22 mouse cellular contexts compared by ENCODE assay signal in the genomic region with DNA sequence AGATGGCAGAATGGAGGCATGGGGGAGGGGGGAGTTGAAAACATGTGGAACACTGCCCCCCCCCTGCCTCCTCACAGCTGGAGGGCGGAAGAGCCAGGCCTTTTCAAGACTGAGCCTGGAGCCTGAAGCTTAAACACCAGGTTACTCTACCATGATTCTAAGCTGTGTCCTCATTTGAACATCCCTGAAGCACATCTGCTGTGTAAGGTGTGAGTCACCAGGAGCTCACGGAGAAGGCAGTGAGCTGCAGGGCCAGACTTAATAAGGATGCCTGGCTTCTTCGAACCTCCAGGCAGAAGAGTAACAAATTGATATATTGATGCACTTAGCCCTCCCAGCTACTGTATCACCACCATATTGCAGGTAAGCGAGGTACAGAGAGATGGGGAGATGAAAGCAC.
DNase-seq lines count a peak whose midpoint lies in the region; ATAC-seq and TF ChIP-seq lines count a peak whose summit lies in the region.
"Had no signal": no experiment of that assay in that cellular context is flagged by ENCODE, and none has a peak within 500 bp of the region (broad histone marks: within the 10 kb centered on the region; RNA-seq: fewer than 3 reads in every experiment).

No protein-coding gene starts in this region.

- WGBS in hindbrain, embryonic 13.5 days: 59% methylated on average over 4 of the region's 4 CpGs
- WGBS in hindbrain, postnatal 0 days: 81% methylated on average over 4 of the region's 4 CpGs
- WGBS in midbrain, embryonic 15.5 days: 73% methylated on average over 4 of the region's 4 CpGs
- 88% methylated on average over 4 of the region's 4 CpGs for WGBS in midbrain, embryonic 11.5 days
- WGBS in midbrain, embryonic 16.5 days: 81% methylated on average over 4 of the region's 4 CpGs

- no peak overlapping the region for H3K4me3 ChIP-seq in hindbrain, embryonic 13.5 days
- H3K4me3 ChIP-seq in hindbrain, postnatal 0 days (ENCODE audit: low read length): no peak overlapping the region
- no peak overlapping the region for H3K4me3 ChIP-seq in midbrain, embryonic 15.5 days
- no peak overlapping the region for H3K4me3 ChIP-seq in midbrain, embryonic 11.5 days (ENCODE audit: low read depth, low read length)
- no peak overlapping the region for H3K4me3 ChIP-seq in midbrain, embryonic 16.5 days (ENCODE audit: low read depth, low read length)
- H3K4me3 ChIP-seq: embryonic facial prominence, embryonic 10.5 days; forebrain, embryonic 13.5 days; heart, embryonic 15.5 days; hindbrain, embryonic 10.5 days; hindbrain, embryonic 15.5 days had no signal

- no peaks in the 10 kb centered on the region for H3K27me3 ChIP-seq in hindbrain, embryonic 13.5 days
- no peaks in the 10 kb centered on the region for H3K27me3 ChIP-seq in hindbrain, postnatal 0 days (ENCODE audit: insufficient read depth, low read length)
- no peaks in the 10 kb centered on the region for H3K27me3 ChIP-seq in midbrain, embryonic 15.5 days (replicated peaks)
- H3K27me3 ChIP-seq in midbrain, embryonic 11.5 days (ENCODE audit: control insufficient read depth, insufficient read depth, low read length): no peaks in the 10 kb centered on the region
- no peaks in the 10 kb centered on the region for H3K27me3 ChIP-seq in midbrain, embryonic 16.5 days (ENCODE audit: control insufficient read depth, insufficient read depth, low read depth, low read length)
- H3K27me3 ChIP-seq: forebrain, embryonic 13.5 days; heart, embryonic 15.5 days; hindbrain, embryonic 15.5 days had no signal

- H3K9ac ChIP-seq in hindbrain, embryonic 13.5 days: no peak overlapping the region
- H3K9ac ChIP-seq in hindbrain, postnatal 0 days (replicated peaks; ENCODE audit: low read length): no peak overlapping the region
- no peak overlapping the region for H3K9ac ChIP-seq in midbrain, embryonic 15.5 days
- H3K9ac ChIP-seq in midbrain, embryonic 11.5 days (ENCODE audit: low read length): no peak overlapping the region
- no peak overlapping the region for H3K9ac ChIP-seq in midbrain, embryonic 16.5 days (ENCODE audit: low read depth, low read length)
- H3K9ac ChIP-seq: forebrain, embryonic 13.5 days; forebrain, postnatal 0 days; heart, embryonic 15.5 days; hindbrain, embryonic 15.5 days had no signal

- H3K36me3 ChIP-seq in hindbrain, embryonic 13.5 days: peaks cover 8% of the 10 kb centered on the region; the same call in 1 of the 2 replicates
- H3K36me3 ChIP-seq in hindbrain, postnatal 0 days (ENCODE audit: insufficient read depth, low read length): no peaks in the 10 kb centered on the region
- H3K36me3 ChIP-seq in midbrain, embryonic 15.5 days (replicated peaks): no peaks in the 10 kb centered on the region
- no peaks in the 10 kb centered on the region for H3K36me3 ChIP-seq in midbrain, embryonic 11.5 days (ENCODE audit: control insufficient read depth, insufficient read depth, low read length)
- H3K36me3 ChIP-seq in midbrain, embryonic 16.5 days (ENCODE audit: control insufficient read depth, insufficient read depth, low read length): no peaks in the 10 kb centered on the region
- H3K36me3 ChIP-seq: embryonic facial prominence, embryonic 10.5 days; G1E; heart, embryonic 15.5 days; hindbrain, embryonic 15.5 days had no signal

- TF ChIP-seq CTCF in hindbrain, postnatal 0 days (IDR thresholded peaks at IDR 0.05; ENCODE audit: low read depth): no peak

- no peak overlapping the region for H3K4me2 ChIP-seq in hindbrain, embryonic 13.5 days
- H3K4me2 ChIP-seq in hindbrain, postnatal 0 days (ENCODE audit: low read depth, low read length): no peak overlapping the region
- H3K4me2 ChIP-seq in midbrain, embryonic 15.5 days: no peak overlapping the region
- H3K4me2 ChIP-seq in midbrain, embryonic 11.5 days: no peak overlapping the region
- H3K4me2 ChIP-seq in midbrain, embryonic 16.5 days (ENCODE audit: low read length): no peak overlapping the region
- H3K4me2 ChIP-seq: forebrain, embryonic 13.5 days; heart, embryonic 11.5 days; heart, embryonic 15.5 days; hindbrain, embryonic 15.5 days had no signal

- DNase-seq in hindbrain, postnatal 0 days (ENCODE audit: low spot score): no peak
- no peak for DNase-seq in midbrain, embryonic 11.5 days (ENCODE audit: low spot score, missing footprints)
- DNase-seq in spleen, postnatal 36 days (ENCODE audit: low spot score in 2 of 2): no peak
- DNase-seq: adrenal gland, postnatal 25 days; B cell, adult 2 months; cerebellum, adult 2 months; cerebellum, postnatal 10 days; forebrain, postnatal 0 days; gastrocnemius, postnatal 10 days; heart, adult 18-20 months had no signal

- peaks cover 33% of the 10 kb centered on the region for H3K4me1 ChIP-seq in hindbrain, embryonic 13.5 days (replicated peaks)
- no peaks in the 10 kb centered on the region for H3K4me1 ChIP-seq in hindbrain, postnatal 0 days (ENCODE audit: insufficient read depth, low read length)
- H3K4me1 ChIP-seq in midbrain, embryonic 15.5 days: peaks cover 27% of the 10 kb centered on the region
- no peaks in the 10 kb centered on the region for H3K4me1 ChIP-seq in midbrain, embryonic 11.5 days (ENCODE audit: control insufficient read depth, insufficient read depth, low read length)
- H3K4me1 ChIP-seq in midbrain, embryonic 16.5 days (ENCODE audit: control insufficient read depth, insufficient read depth, low read length): peaks cover 12% of the 10 kb centered on the region
- H3K4me1 ChIP-seq: embryonic facial prominence, embryonic 10.5 days had no signal

- H3K27ac ChIP-seq in hindbrain, embryonic 13.5 days: 0 out of 2 replicates have a peak overlapping the region, but pooled peaks have one; percentile 8
- no peak overlapping the region for H3K27ac ChIP-seq in hindbrain, postnatal 0 days
- 0 out of 2 replicates have a peak overlapping the region, but pooled peaks have one; percentile 28 for H3K27ac ChIP-seq in midbrain, embryonic 15.5 days
- H3K27ac ChIP-seq in midbrain, embryonic 11.5 days (ENCODE audit: low read depth, low read length): no peak overlapping the region
- peak overlapping the region; percentile 44; the same call in 1 of the 2 replicates for H3K27ac ChIP-seq in midbrain, embryonic 16.5 days (ENCODE audit: low read length)
- H3K27ac ChIP-seq: embryonic facial prominence, embryonic 10.5 days; heart, embryonic 15.5 days; hindbrain, embryonic 10.5 days; hindbrain, embryonic 15.5 days had no signal

- no peaks in the 10 kb centered on the region for H3K9me3 ChIP-seq in hindbrain, embryonic 13.5 days
- no peaks in the 10 kb centered on the region for H3K9me3 ChIP-seq in hindbrain, postnatal 0 days (ENCODE audit: low read length)
- no peaks in the 10 kb centered on the region for H3K9me3 ChIP-seq in midbrain, embryonic 15.5 days
- H3K9me3 ChIP-seq in midbrain, embryonic 11.5 days (ENCODE audit: control insufficient read depth, low read length): no peaks in the 10 kb centered on the region
- no peaks in the 10 kb centered on the region for H3K9me3 ChIP-seq in midbrain, embryonic 16.5 days (replicated peaks; ENCODE audit: control insufficient read depth, low read length, poor library complexity, severe bottlenecking)
- H3K9me3 ChIP-seq: embryonic facial prominence, embryonic 10.5 days; forebrain, embryonic 13.5 days; heart, embryonic 15.5 days; hindbrain, embryonic 10.5 days; hindbrain, embryonic 15.5 days had no signal

- no peak for ATAC-seq in hindbrain, embryonic 13.5 days (ENCODE audit: low FRiP score)
- no peak for ATAC-seq in hindbrain, postnatal 0 days
- ATAC-seq in midbrain, embryonic 15.5 days (replicated peaks): no peak
- ATAC-seq in midbrain, embryonic 11.5 days (ENCODE audit: low FRiP score): no peak
- no peak for ATAC-seq in midbrain, embryonic 16.5 days
- ATAC-seq: CD4-positive, CD25-positive, alpha-beta regulatory T cell, adult 4 months; forebrain, embryonic 13.5 days; forebrain, postnatal 0 days; inflammation-experienced regulatory T-cells, adult 6 months had no signal

Comparison
In these comparisons a context has a peak if more than half of its experiments do, and no peak if none do; other contexts are left out.
1. H3K27ac ChIP-seq: peak in hindbrain, embryonic 13.5 days (single experiment), midbrain, embryonic 15.5 days (single experiment) and midbrain, embryonic 16.5 days (single experiment); none in hindbrain, postnatal 0 days (single experiment) and midbrain, embryonic 11.5 days (single experiment).